Mouse (Mus musculus) embryo, embryonic 11 days (tissue): ENCODE measurements at regions not wholly inside any gene's neighbourhood (a gene's known extent, or its start where the extent isn't known, plus 50 kb on each side); places are given as distances from the start of the nearest gene placed in this dataset.
"Not testable (repeated sequence)": the region's sequence is repeated elsewhere in the genome, so short reads cannot be mapped to it uniquely, and the experiment has no call there.

ENCODE experiments used
- DNase-seq: peaks from one replicate; pipeline ENCODE4 v3.0.0-alpha.2; 2015

DNA sequence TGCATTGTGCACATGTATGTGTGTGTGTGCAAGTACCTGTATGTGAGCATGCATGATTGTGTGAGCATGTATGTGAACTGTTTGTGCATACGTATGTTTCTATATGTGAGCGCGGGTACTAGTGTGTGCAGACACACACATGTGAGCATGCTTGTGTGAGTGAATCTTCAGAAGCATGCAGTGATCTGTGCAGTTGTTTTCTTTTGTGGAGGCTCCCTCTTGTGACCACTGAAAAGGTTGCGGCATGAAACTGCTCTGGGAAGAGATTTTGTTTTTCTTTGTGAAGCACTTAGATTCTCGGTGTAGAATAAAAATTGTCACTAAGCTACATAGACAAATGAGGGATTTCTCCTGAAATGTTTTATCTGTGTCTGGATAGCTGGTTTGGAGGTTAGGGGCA lies 189.2 kb upstream of the Rapgef5 start:
- not testable (repeated sequence) for DNase-seq

DNA sequence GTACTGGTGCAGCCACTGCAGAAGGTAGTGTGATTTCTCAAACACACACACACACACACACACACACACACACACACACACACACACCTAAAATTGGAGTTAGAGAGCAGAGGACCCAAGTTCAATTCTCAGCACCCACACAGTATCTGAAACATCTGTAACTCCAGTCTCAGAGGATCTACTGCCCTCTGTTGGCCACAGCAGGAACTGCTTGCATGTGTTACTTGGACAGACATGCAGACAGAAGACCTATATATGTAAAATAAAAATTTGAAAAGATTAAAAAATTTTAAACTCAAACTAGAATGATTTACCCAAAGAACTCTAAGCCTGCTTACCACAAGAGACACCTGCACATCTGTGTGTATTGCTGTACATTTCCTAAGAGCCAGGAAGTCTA lies 185.9 kb upstream of the Rapgef5 start:
- no peak for DNase-seq

DNA sequence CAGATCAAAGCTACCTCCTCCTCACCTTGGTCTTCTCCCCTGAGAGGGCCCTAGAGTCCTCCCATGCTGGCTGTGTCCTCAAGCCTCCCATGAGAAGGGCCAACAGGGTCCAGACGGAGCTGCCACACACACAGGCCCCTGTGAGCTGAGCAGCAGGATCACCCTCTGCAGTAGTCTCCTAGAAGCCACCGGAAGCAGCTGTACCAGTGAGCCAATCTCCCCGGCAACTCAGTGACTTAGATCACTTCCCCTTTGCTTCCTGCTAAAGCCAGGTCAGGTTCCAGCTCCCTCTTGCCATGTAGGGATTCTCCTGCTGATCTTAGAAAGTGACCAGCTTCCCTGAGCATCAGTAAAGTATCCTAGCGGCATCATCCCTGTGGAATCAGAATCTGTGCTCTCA lies 179.4 kb upstream of the Rapgef5 start:
- no peak for DNase-seq

DNA sequence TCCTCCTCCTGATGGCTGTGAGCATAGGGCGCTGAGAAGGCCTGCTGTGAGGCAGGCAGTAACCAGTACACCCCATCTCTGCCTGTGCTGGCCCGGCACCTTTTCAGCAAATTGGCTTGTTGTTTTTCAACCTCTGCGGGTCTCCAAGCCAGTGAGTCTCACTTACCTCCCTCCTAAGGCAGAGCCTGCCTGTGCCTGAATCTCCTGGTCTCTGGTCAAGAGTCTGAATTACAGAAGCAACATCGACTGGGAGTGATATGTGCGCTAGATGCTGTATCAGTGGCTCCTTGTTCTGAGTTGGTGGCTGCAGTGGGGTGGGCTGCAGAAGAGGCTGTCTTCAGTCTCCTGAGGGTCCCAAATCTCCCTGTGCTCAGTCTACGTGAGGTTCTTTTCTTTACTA lies 174.0 kb upstream of the Rapgef5 start:
- peak; percentile 24 for DNase-seq

DNA sequence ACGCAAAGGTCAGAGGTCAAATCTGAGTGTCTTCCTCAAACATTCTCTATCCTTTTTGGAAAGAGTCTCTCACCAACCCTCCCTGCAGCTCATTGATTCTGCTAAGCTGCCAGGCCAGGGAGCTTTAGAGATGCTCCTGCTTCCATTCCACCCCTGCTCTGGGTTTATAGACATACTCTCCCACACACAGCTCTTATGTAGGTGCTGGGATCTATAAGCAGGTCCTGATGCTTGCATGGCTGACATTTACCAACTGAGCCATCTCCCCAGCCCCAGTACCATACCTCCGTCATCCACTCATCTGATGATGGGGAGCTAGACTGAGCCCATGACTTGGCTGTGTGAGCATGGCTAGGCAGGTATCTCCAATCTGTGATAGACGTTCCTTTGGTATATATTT lies 173.2 kb upstream of the Rapgef5 start:
- DNase-seq: no peak

DNA sequence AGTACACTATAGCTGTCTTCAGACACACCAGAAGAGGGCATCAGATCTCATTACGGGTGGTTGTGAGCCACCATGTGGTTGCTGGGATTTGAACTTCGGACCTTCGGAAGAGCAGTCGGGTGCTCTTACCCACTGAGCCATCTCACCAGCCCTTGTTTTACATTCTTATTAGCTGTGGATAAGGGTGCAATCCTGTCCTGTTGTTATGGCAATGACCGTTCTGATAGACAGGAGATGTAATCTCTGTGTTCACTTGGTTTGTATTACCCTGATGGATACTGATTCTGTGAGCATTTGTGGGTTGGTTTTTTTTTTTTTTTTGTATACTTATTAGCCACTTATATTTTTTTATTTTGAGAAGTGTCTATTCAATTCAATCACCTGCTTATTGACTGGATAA lies 172.7 kb upstream of the Rapgef5 start:
- DNase-seq: not testable (repeated sequence)

DNA sequence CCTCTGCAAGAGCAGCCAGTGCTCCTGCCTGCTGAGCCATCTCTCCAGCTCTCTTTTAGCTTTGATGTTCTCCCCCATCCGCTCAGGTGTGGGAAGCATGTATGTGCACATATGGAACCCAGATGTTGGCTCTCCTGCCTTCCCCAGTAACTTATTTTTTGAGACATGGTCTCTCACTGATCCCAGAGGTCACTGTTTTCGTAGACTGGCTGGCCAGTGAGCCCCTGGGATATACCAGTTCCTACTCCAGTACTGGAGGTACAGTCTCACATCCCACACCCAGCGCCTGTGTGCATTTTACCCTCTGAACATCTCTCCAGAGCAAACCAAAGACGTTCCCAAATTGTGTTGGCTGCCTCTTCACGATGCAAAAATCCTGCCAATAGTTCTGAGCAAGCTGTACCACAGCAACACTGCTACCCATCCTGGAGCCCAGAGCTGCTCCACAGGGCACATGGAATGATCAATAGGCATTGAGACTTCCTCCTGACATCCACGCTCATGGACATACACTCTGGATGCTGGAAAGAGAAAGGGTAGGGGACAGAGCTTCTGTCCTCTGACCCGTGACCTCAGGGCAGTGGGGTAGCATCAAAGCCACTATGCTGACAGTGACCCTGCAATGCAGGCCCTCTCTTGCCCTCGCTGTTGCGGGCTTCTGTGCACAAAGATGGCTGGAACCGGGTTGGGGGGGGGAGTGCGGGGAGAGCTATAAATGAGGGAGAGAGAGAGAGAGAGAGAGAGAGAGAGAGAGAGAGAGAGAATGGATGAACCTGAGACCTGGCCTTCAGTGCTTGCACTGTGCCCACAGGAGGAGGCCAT lies 171.8 kb upstream of the Rapgef5 start:
- DNase-seq: peak; percentile 66

DNA sequence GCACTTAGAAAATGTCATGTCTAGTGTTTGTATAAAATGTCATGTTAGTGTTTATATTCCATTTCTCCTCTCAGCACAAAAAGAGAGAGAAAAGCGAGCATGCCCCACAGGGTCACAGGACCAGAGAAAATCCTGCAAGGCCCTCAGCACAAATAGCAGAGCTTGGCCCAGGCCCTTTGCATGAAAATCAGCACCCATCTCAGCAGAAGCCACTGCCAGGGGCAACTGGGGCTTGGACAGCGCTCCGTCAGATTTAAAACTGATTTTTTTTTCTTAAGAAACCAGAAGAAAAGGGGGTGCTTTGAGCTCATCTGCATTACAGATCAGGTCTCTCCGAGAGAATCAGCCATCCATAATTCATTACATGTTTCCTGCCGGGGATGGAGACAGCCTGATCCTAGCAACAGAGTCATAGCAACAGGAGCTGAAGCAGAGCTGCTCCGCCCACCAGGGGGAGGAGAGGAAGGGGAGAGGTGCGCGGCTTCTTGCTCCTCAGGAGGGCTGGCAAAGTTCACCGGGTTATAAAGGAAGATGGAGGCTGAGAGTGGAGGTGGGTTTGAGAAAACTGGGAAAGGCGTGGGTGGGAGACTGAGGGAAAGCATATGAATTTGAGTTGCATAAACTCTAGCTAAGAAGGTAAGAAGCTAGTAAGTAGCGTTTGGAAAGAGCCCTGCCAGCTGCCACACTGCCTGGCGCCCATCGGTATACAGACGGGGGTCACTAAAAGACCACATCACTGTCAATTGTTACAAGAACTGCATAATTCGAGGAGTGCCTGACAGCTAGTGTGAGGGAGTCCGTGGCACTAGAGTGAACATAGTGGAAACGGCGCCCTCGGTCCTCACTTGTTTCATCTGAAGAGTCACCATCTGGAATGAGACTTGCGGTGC lies 170.9 kb upstream of the Rapgef5 start:
- peak; percentile 92 for DNase-seq

DNA sequence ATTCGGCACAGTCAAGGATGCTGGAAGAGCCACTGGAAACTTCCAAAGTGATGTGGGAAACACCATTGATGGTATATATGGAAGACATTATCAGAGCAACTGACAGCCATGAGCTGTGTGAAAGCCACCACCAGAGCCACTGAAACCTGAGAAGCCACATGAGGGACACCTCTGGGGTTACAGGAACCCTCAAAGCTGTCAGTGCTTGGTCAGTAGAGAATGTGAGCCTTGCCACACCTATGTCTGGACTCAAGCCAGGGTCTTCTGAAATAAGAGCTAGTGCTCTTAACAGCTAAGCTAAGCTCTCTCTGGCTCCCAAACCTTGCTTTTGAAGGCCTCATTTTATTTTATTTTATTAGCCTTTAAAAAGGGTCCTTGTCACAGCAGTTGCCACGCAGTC lies 170.2 kb upstream of the Rapgef5 start:
- DNase-seq: no peak

DNA sequence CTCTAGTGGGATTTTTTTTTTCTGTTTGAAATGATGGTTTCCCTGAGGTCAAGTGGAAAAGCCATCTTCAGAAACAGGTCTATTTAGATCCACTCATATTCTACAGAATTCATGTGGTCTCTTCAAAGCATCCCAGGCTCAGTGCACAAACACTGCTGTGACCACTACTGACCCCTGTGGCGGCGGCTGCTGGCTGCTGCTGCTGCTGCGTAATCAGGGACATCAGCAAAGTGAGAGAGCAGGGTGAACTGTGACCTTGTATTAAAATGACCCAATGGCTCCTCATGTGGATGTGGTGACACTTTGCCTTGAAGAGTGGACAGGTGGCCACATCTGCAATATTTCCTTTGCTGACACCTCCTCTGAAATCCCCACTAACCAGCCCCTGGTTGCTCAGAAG lies 169.1 kb upstream of the Rapgef5 start:
- DNase-seq: peak; percentile 29

DNA sequence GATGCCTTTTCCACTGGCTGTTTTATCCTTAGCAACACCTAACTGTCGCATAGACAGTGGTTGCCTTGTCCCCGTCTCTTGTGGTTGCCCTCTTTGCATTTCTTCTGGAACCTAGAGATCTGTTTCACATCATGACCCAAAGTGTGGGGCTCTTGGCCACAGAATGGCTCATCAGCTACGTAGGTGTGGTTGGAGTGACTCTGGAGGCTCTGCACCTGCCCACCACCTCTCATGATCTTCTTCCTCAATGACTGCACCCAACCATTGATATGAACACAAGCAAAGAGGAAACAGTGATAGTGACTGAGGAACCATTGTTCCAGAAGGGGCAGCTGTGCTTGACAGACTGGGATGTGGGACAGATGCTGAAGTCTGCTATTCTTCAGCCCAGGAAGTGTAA lies 167.8 kb upstream of the Rapgef5 start:
- DNase-seq: no peak

DNA sequence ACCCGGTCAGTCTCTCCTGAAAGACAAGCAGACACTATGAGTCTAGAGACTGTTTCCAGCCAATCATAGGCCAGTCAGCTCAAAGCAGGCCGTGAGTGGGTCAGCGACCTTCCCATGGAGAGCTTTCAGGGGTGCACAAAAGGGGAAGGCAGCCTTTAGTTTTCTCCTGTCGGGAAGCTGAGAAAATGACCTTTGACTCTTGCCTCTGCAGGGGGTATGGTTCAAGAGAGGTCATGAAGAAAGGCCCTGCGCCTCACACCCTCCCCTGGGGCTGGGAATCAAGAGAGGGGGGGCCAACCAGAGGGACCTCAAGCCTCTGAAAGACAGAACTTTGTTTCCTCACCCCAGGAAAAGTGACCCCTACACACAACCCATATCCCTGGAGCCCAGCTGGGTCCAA lies 164.4 kb upstream of the Rapgef5 start:
- peak; percentile 73 for DNase-seq

DNA sequence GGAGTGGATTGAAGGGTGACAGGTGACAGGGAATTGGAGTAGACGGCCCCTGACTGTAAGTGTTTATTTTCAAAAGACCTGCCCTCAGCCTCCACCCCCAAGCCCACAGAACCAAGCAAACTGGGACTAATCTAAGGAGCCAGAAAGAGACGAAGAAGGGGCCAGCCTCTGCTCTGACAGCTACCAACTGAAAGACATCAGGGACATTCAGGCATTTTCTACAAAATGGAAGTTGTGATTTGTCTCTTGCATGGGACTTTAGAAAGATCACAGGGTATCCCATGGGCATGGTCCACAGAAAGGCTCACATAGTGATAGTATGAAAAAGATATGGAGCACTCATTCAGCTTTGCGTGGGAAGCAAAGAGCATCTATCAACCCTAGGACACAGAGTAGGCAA lies 163.8 kb upstream of the Rapgef5 start:
- DNase-seq: no peak

DNA sequence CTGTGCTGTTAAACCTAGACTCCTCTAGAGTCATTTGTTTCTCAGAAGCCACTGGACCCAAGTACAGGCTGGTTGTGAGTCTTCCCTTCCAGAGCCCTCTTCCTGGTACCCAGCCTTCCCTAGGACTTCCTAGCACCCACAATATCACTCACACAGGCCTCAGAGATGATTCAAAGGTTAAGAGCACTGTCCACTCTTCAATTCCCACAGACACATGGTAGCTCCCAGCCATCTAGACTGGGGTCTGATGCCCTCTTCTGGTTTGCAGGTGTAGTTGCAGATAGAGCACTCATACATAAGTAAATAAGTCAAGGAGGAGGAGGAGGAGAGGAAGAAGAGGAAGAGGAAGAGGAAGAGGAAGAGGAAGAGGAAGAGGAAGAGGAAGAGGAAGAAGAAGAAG lies 163.3 kb upstream of the Rapgef5 start:
- peak; percentile 53 for DNase-seq

DNA sequence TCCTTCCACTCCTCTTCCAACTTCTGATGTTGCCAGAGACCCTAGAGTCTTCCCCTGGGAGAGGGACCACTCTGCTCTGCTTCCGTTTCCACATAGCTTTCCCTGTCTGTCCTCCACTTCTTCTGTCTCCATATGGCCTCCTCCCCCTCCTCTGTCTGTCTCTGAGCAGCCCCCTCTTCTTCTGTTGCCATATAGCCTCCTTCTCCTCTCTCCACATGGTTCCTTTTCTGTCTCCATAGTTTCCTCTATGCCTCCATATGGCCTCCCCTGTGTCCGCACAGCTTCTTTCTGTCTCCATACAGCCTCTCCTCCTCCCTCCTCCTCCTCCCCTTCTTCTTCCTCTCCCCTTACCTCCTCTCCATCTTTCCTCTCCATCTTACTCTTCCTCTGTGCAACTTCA lies 158.5 kb upstream of the Rapgef5 start:
- DNase-seq: no peak

DNA sequence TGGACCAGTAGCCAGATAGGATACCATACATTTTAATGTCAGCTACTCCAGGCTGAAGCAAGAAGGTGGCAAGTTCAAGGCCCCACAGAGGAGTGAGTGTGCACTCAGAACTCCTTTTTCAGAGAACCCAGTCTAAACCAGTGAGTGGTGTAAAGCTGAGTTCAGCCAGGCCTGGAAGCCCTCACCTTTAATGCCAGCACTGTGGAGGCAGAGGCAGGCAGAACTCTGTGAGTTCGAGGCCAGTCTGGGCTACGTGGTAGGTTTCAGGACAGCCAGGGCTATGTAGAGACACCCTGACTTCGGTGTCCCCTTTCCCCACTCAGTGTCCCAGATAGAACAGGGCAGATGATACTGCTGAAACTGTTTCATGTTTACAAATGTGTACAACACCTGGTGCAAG lies 157.4 kb upstream of the Rapgef5 start:
- no peak for DNase-seq

DNA sequence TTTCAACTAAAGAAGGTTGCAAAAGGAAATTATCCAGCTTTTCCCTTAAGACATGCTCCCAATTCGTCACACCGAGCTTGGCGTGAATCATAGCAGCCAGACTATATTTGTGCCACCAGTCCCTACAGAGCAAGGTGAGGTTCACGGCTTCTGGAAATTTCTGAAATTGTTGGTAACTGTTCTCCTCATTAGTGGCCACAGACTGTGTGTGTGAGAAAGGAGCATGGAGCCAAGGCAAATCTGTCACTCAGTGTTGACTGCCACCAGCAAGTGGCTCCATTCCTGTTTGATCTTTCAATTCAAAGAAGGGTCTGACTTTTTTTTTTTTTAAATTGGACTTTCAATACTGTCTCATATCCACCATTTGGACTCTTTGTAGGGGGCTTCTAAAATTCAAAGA lies 156.1 kb upstream of the Rapgef5 start:
- no peak for DNase-seq

DNA sequence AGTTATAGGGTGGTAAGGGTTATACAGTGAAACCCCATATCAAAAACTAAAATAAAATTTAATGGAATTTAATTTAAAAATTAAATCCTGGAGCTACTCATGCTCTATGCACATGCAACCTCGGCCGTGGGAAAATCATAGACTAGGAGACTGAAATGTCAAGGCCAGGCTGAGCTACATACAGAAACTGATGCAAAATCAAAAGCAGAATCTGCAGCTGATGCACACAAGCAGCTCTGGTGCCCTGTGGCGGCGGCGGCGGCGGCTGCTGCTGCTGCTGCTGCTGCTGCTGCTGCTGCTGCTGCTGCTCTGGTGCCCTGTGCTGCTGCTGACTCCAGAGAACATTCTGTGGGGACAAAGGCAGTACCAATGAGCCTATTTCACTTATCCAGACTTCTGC lies 154.5 kb upstream of the Rapgef5 start:
- no peak for DNase-seq

DNA sequence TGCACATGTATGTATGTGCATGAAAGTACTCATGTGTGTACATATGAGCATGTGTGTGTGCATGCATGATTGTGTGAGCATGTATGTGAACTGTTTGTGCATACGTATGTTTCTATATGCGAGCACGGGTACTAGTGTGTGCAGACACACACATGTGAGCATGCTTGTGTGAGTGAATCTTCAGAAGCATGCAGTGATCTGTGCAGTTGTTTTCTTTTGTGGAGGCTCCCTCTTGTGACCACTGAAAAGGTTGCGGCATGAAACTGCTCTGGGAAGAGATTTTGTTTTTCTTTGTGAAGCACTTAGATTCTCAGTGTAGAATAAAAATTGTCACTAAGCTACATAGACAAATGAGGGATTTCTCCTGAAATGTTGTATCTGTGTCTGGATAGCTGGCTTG lies 152.8 kb upstream of the Rapgef5 start:
- DNase-seq: not testable (repeated sequence)

DNA sequence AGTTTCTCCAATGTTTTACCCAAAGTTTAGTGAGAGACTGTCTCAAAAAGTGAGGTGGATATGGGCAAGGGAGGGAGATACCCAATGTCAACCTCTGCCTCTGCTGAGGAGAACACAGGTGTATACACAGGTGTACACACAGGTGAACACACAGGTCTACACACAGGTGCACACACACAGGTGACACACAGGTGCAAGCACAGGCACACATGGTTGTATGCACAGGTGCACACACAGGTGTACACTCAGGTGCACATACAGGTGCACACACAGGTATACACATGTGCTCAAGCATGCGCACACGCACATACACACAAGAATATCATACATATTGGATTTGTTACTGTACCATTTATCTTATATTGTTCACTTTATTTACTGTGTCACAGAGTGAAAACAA lies 151.1 kb upstream of the Rapgef5 start:
- no peak for DNase-seq

DNA sequence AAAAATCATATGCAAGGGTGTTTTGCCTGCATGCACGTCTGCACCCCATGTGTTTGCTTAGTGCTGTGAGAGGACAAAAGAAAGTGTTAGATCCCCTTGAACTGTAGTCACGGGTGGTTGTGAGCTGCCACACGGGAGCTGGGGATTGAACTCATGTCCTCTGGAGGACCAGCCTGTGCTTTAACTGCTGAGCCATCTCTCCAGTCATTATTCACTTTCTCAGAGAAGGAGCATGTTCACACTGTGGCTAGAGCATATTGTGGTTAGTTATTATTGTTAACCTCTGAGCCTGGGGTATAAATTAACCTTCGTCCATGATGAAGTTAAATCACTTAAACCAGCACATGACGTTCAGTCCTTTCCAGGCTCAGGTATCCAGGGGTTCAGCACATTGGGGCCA lies 150.4 kb upstream of the Rapgef5 start:
- no peak for DNase-seq

DNA sequence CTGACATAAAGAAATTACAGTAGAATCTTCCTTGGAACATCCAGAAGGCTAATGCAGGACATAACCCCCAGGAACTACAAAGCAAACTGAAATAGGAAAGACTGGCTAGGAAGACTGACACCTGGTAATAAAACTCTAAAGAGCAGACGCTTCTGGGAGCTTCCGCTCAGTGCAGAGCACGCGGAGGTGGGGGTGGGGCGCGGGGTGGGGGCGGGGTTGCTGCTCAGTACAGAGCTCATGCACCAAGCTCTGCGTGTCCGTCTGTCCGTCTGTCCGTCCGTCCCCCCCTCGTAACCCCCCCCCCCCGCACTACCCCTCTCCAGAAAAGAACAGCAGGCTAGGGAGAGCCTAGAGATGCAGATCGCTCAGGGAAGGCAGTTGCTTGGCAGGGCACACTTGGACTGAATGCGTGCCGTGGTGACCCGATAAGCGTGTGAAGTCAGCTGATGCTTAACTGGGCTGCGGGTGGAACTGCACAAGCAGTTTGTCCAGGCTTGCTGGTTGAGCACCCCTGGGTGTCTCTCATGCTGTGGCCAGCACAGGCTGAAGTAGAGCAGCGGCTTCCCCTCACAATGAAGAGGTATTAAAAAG lies 137.9 kb upstream of the Rapgef5 start:
- DNase-seq: no peak

DNA sequence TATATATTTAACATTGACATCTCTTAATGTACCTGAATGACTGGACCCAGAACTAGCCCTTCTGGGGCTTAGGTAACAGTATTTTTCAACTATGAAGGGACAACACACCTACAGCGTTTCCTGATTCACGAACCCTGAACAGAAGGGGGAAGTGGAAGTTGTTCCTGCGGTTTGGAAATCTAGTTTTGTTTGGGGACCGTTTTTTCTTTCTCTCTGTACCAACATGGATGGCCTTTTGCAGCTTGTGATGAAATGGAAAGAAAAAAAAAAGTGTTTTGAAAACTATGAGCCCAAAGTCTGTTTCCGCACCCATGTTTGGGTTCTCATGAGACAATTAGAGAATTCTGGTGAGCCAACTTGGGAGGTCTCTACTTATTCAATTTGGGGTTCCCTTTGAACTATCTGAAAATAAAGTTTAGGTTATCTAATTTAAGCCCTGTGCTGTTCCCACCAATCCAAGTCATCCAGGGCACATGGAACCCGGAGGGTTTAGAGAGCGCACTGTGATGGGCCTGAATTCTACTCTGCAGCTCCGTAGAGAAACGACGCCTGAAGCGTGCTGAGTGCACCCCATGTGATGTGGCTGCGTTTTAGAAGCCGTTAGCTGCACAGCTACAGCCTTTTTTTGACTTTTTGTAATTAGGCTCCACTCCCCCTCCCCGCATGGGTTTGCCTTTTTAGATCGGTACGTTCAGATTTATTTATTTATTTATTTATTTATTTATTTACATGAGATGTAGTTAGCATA lies 137.0 kb upstream of the Rapgef5 start:
- no peak for DNase-seq
